In genomic region chr12:85339947-85340346, GRCm38 (mm10) we compare ENCODE assay signal across 8 mouse cellular contexts. TPM values are rescaled to one million over a fixed set of nuclear protein-coding genes. Genes with fewer than 3 reads are reported as not detected.
A peak's percentile ranks its signal among the peaks of the same experiment; 100 is the strongest.
DNase-seq lines count a peak whose midpoint lies in the region; ATAC-seq and TF ChIP-seq lines count a peak whose summit lies in the region.

No protein-coding gene starts in this region.

- peak overlapping the region; percentile 27; the same call in 1 of the 2 replicates for H3K9ac ChIP-seq in liver, embryonic 14.5 days (replicated peaks)

- H3K36me3 ChIP-seq in liver, embryonic 14.5 days (replicated peaks; ENCODE audit: control insufficient read depth, insufficient read depth, low read depth), result peaks cover 6% of the 10 kb centered on the region

- 13% methylated on average over 4 of the region's 4 CpGs for WGBS in liver, embryonic 14.5 days (ENCODE audit: insufficient replicate concordance)

- TF ChIP-seq CTCF in liver, embryonic 14.5 days (IDR thresholded peaks at IDR 0.05; ENCODE audit: low read depth), result no peak; the same call in 1 of the 2 replicates

- no peak for TF ChIP-seq EP300 in liver, embryonic 14.5 days (IDR thresholded peaks at IDR 0.05; ENCODE audit: low read depth)

- H3K9me3 ChIP-seq in liver, embryonic 14.5 days (ENCODE audit: control insufficient read depth, low read length), result no peaks in the 10 kb centered on the region

- DNase-seq in embryo, embryonic 10 days (ENCODE audit: low spot score), result peak; percentile 27
- DNase-seq in embryo, embryonic 9.5 days (ENCODE audit: extremely low spot score), result no peak
- DNase-seq in ZHBTc4 (ENCODE audit: low read depth, low spot score), result peak; percentile 30
- DNase-seq in heart, postnatal 10 days, result peak; percentile 27 to 41
- DNase-seq in liver, embryonic 14.5 days (ENCODE audit: low read depth in 3 of 3, low spot score in 3 of 3), result peak in 2 of 3 experiments; percentile 39 to 57
- peak; percentile 53 for DNase-seq in naive thymus-derived CD4-positive, alpha-beta T cell, adult 2 months (ENCODE audit: low read depth)
- DNase-seq in frontal cortex, postnatal 10 days (ENCODE audit: low spot score in 2 of 2), result no peak
- DNase-seq in urinary bladder, adult 2 months (ENCODE audit: low spot score), result no peak

- intact Hi-C loops in heart, postnatal 10 days (cut with DNase I), result loop anchor here (2.0 to 10.0 kb wide), 3 partner anchors 325 to 485 kb away; partner anchors contain the start of genes Erg28 and Ttll5

- peak overlapping the region; percentile 28 to 88; a peak in 3 of 4 replicates for H3K4me3 ChIP-seq in liver, embryonic 14.5 days (ENCODE audit: insufficient read depth in 1 of 2, low read depth in 2 of 2, low read length in 2 of 2)

- peak overlapping the region; percentile 86 for H3K4me2 ChIP-seq in liver, embryonic 14.5 days (ENCODE audit: low read depth)

- H3K27ac ChIP-seq in liver, embryonic 14.5 days, result peak overlapping the region; percentile 53

- ATAC-seq in liver, embryonic 14.5 days (ENCODE audit: insufficient read depth), result no peak

- H3K27me3 ChIP-seq in liver, embryonic 14.5 days (ENCODE audit: control insufficient read depth, insufficient read depth, low read length), result no peaks in the 10 kb centered on the region

- H3K4me1 ChIP-seq in liver, embryonic 14.5 days (replicated peaks; ENCODE audit: control insufficient read depth in 2 of 2, insufficient read depth in 2 of 2, low read length in 1 of 2), result peaks cover 15 to 20% of the 10 kb centered on the region in 2 experiments

RNA-seq across cellular contexts. Expression of gene Nek9, which starts 0.8 kb away (rescaled TPM):
- total RNA-seq in heart, postnatal 10 days (2021), result 10 to 100 TPM; 74.2 to 79.1 TPM
- 6.6 and 8.8 TPM in 2 replicates for polyA plus RNA-seq in liver, embryonic 14.5 days (2012; rRNA removed)
- 4.1 and 4.4 TPM in 2 replicates for polyA plus RNA-seq in liver, embryonic 14.5 days (2014; fragmentation: Nextera tagmentation; extraction: Ambion mirVana)
- polyA plus RNA-seq in urinary bladder, adult 2 months (2012; rRNA removed), result 54.2 and 64.1 TPM in 2 replicates

RNA-seq across cellular contexts. Expression of gene Tmed10, which starts 34.7 kb away (rescaled TPM):
- total RNA-seq in heart, postnatal 10 days (2021), result 100 to 1,000 TPM; 184 to 190 TPM
- polyA plus RNA-seq in liver, embryonic 14.5 days (2012; rRNA removed), result 43.7 and 67.2 TPM in 2 replicates
- 174 and 175 TPM in 2 replicates for polyA plus RNA-seq in liver, embryonic 14.5 days (2014; fragmentation: Nextera tagmentation; extraction: Ambion mirVana)
- polyA plus RNA-seq in urinary bladder, adult 2 months (2012; rRNA removed), result 207 and 230 TPM in 2 replicates

RNA-seq across cellular contexts. Expression of gene Zc2hc1c, which starts 51.6 kb away (rescaled TPM):
- total RNA-seq in heart, postnatal 10 days (2021), result 1 to 10 TPM; 1.6 to 1.7 TPM
- 0.02 TPM in 2 replicates for polyA plus RNA-seq in liver, embryonic 14.5 days (2012; rRNA removed)
- 0.03 and 0.19 TPM in 2 replicates for polyA plus RNA-seq in liver, embryonic 14.5 days (2014; fragmentation: Nextera tagmentation; extraction: Ambion mirVana)
- 1.1 and 1.3 TPM in 2 replicates for polyA plus RNA-seq in urinary bladder, adult 2 months (2012; rRNA removed)

RNA-seq across cellular contexts. Expression of gene Acyp1, which starts 51.7 kb away (rescaled TPM):
- 10 to 100 TPM; 21.3 to 22.9 TPM for total RNA-seq in heart, postnatal 10 days (2021)
- polyA plus RNA-seq in liver, embryonic 14.5 days (2012; rRNA removed), result 24.2 and 27.1 TPM in 2 replicates
- polyA plus RNA-seq in liver, embryonic 14.5 days (2014; fragmentation: Nextera tagmentation; extraction: Ambion mirVana), result 65.3 and 68.5 TPM in 2 replicates
- polyA plus RNA-seq in urinary bladder, adult 2 months (2012; rRNA removed), result 40.4 and 47.4 TPM in 2 replicates

Comparison
In these comparisons a context has a peak if more than half of its experiments do, and no peak if none do; other contexts are left out.
1. DNase-seq: peak in embryo, embryonic 10 days (single experiment), ZHBTc4 (single experiment), heart, postnatal 10 days (2 of 2), liver, embryonic 14.5 days (2 of 3) and naive thymus-derived CD4-positive, alpha-beta T cell, adult 2 months (single experiment); none in embryo, embryonic 9.5 days (single experiment), frontal cortex, postnatal 10 days (0 of 2) and urinary bladder, adult 2 months (single experiment).